Mouse (Mus musculus) lung, embryonic 15.5 days (tissue): ENCODE results near the gene Kcnc1. TPM values are rescaled to one million over a fixed set of nuclear protein-coding genes. Genes with fewer than 3 reads are reported as not detected.
A peak's percentile ranks its signal among the peaks of the same experiment; 100 is the strongest.

Experiments used
- ATAC-seq: fragments of 200-750 bp; cut with Nextera tagmentation; 2 replicates; pipeline ENCODE4 v1.8.0; 2017; ENCODE audit warnings: moderate number of reproducible peaks, borderline replicate concordance; ENCODE audit not compliant: low FRiP score, low TSS enrichment; ENCODE audit errors: extremely low read depth
- H3K27ac ChIP-seq: fragments of 300-500 bp; sonication (generic); 2 replicates; pipeline ENCODE4 v1.5.1; 2015; ENCODE audit warnings: moderate library complexity, mild to moderate bottlenecking, inconsistent platforms
- H3K27me3 ChIP-seq: fragments of 300-500 bp; sonication (generic); 2 replicates; pipeline ENCODE4 v1.6.1; 2015; ENCODE audit warnings: inconsistent platforms
- H3K36me3 ChIP-seq: fragments of 300-500 bp; sonication (generic); 2 replicates; pipeline ENCODE4 v1.6.1; 2015; ENCODE audit warnings: inconsistent platforms
- H3K4me1 ChIP-seq: fragments of 300-500 bp; sonication (generic); 2 replicates; pipeline ENCODE4 v1.6.1; 2015; ENCODE audit warnings: inconsistent platforms
- H3K4me2 ChIP-seq: fragments of 300-500 bp; sonication (generic); 2 replicates; pipeline ENCODE4 v1.6.1; 2015; ENCODE audit warnings: inconsistent platforms, mild to moderate bottlenecking, moderate library complexity
- H3K4me3 ChIP-seq: fragments of 300-500 bp; sonication (generic); 2 replicates; pipeline ENCODE4 v1.5.1; 2015; ENCODE audit warnings: mild to moderate bottlenecking, inconsistent platforms
- H3K9ac ChIP-seq: fragments of 300-500 bp; sonication (generic); 2 replicates; pipeline ENCODE4 v1.6.1; 2015; ENCODE audit warnings: inconsistent platforms
- H3K9me3 ChIP-seq: fragments of 300-500 bp; sonication (generic); 2 replicates; pipeline ENCODE4 v1.6.1; 2016; ENCODE audit warnings: inconsistent platforms
- WGBS: fragments of 180-500 bp; shearing (Covaris S2); methylation state at CpG from one replicate; pipeline ENCODE4 v1.1.7; 2015; 5-methylcytosine and 5-hydroxymethylcytosine counted together
- polyA plus RNA-seq: library from polyadenylated mRNA; unstranded; fragments of >200 nt; fragmentation: Nextera tagmentation; extraction: Ambion mirVana; gene quantifications from 2 replicates; pipeline ENCODE4 v1.2.1, GENCODE M21; 2015

Gene Kcnc1
- polyA plus RNA-seq, result 0.24 and 0.37 TPM in 2 replicates

DNA sequence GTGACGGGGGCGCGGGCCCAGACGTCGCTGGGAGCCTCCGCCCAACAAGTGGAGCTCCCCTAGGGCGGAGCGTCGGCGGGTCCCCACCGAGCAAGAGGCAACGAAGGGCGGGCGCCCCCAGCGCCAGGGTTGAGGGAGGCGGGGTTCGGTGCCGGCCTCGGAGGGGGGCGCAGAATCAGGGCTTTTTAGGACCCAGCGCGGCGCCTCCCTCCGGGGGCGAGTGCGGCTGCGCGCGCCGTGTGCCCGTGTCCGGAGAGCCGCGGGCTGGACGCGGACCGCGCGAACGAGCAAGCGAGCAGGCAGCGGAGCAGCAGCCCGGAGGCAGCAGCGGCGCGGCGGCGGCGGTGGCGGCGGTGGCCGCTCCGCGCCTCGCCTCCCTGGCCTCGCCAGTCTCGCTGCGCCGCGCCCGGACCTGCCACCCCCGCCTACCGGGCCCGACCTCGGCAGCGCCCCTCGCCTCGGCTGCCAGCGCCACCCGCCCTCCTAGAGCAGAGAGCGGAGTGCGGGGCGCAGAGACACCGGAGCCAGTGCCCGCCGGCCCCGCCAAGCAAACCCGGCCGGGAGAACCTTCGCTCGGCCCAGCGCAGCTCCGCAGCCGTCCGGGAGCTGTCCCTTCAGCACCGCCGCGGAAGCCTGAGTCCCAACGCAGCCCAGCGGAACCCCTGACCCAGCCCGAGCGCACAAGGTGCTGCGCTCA is at the start of gene Kcnc1:
Gene Kcnc1 (plus strand): TSS at position 267 of the 697 bp plus-strand sequence.
- WGBS, result under 1% methylated on average over 74 of the region's 93 CpGs
- Histone ChIP-seq H3K4me2 (peak within 1 kb of the TSS; percentile 88), H3K9ac (no peak within 1 kb of the TSS), H3K36me3 (no peaks in the 10 kb centered on the region), H3K4me1 (peaks cover 15% of the 10 kb centered on the region), H3K4me3 (peak within 1 kb of the TSS; percentile 46), H3K27ac (no peak within 1 kb of the TSS), H3K27me3 (peaks cover 78% of the 10 kb centered on the region), H3K9me3 (no peaks in the 10 kb centered on the region)
- peak; percentile 71 for ATAC-seq

GRCm38 (mm10) chr7:46347692-46348091 is 48.6 kb upstream of the Kcnc1 start:
- H3K9me3 ChIP-seq, result no peaks in the 10 kb centered on the region
- 62% methylated on average over 4 of the region's 4 CpGs for WGBS
- ATAC-seq, result no peak; the same call in 1 of the 2 replicates
- peaks cover 35% of the 10 kb centered on the region for H3K27me3 ChIP-seq
- H3K36me3 ChIP-seq, result no peaks in the 10 kb centered on the region
- H3K27ac ChIP-seq, result no peak overlapping the region
- H3K4me2 ChIP-seq, result no peak overlapping the region
- H3K9ac ChIP-seq, result no peak overlapping the region
- no peaks in the 10 kb centered on the region for H3K4me1 ChIP-seq
- no peak overlapping the region for H3K4me3 ChIP-seq

DNA sequence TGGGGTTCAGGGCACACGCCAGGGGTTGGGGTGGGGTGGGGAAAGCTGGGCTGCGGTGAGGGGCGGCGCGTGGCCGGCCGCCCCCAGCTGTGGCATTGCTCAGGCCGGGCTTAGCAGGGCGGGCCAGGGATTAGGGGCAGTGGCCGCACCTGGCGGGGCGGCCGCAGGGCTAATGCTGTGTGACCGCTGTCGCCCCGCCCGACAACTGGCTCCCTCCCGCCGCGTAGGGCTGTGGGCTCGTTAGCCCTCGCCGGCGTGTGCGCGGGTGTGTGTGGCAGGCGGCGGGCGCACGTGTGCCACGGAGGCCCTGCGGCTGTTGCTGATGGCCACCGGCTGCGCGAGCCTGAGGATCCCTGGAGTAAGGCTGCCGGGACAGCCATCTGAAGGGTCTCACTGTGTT is 47.5 kb upstream of the Kcnc1 start:
- Histone ChIP-seq H3K4me3 (no peak overlapping the region), H3K4me2 (no peak overlapping the region), H3K9ac (no peak overlapping the region), H3K27ac (no peak overlapping the region), H3K4me1 (no peaks in the 10 kb centered on the region), H3K36me3 (no peaks in the 10 kb centered on the region), H3K9me3 (no peaks in the 10 kb centered on the region), H3K27me3 (peaks cover 35% of the 10 kb centered on the region)
- ATAC-seq, result no peak; the same call in 1 of the 2 replicates
- WGBS, result 1% methylated on average over 35 of the region's 36 CpGs

- WGBS, result 41% methylated on average over 9 of the region's 9 CpGs
- Histone ChIP-seq H3K9me3 (no peaks in the 10 kb centered on the region), H3K4me3 (no peak overlapping the region), H3K9ac (no peak overlapping the region), H3K27ac (no peak overlapping the region), H3K36me3 (no peaks in the 10 kb centered on the region), H3K4me1 (no peaks in the 10 kb centered on the region), H3K4me2 (no peak overlapping the region), H3K27me3 (peaks cover 35% of the 10 kb centered on the region)
- no peak for ATAC-seq
Measured at GRCm38 (mm10) chr7:46350119-46350702, 46.1 kb upstream of the Kcnc1 start.

- no peaks in the 10 kb centered on the region for H3K9me3 ChIP-seq
- no peaks in the 10 kb centered on the region for H3K4me1 ChIP-seq
- no peak overlapping the region for H3K27ac ChIP-seq
- WGBS, result 56% methylated on average over 2 of the region's 2 CpGs
- H3K4me3 ChIP-seq, result no peak overlapping the region
- H3K36me3 ChIP-seq, result no peaks in the 10 kb centered on the region
- peaks cover 27% of the 10 kb centered on the region for H3K27me3 ChIP-seq
- H3K9ac ChIP-seq, result no peak overlapping the region
- no peak for ATAC-seq
- no peak overlapping the region for H3K4me2 ChIP-seq
Measured at GRCm38 (mm10) chr7:46352748-46353147, 43.5 kb upstream of the Kcnc1 start.

- no peaks in the 10 kb centered on the region for H3K36me3 ChIP-seq
- H3K9me3 ChIP-seq, result no peaks in the 10 kb centered on the region
- no peak overlapping the region for H3K9ac ChIP-seq
- 49% methylated on average over 8 of the region's 8 CpGs for WGBS
- H3K4me2 ChIP-seq, result no peak overlapping the region
- no peak for ATAC-seq
- H3K4me1 ChIP-seq, result no peaks in the 10 kb centered on the region
- no peak overlapping the region for H3K27ac ChIP-seq
- no peak overlapping the region for H3K4me3 ChIP-seq
- peaks cover 22% of the 10 kb centered on the region for H3K27me3 ChIP-seq
Measured at GRCm38 (mm10) chr7:46353216-46353615, 43.1 kb upstream of the Kcnc1 start.

GRCm38 (mm10) chr7:46353875-46354274 is 42.4 kb upstream of the Kcnc1 start:
- Histone ChIP-seq H3K27ac (no peak overlapping the region), H3K4me3 (no peak overlapping the region), H3K4me2 (no peak overlapping the region), H3K4me1 (no peaks in the 10 kb centered on the region), H3K9ac (no peak overlapping the region), H3K27me3 (peaks cover 16% of the 10 kb centered on the region), H3K36me3 (no peaks in the 10 kb centered on the region), H3K9me3 (no peaks in the 10 kb centered on the region)
- ATAC-seq, result no peak
- 18% methylated on average over 4 of the region's 4 CpGs for WGBS

DNA sequence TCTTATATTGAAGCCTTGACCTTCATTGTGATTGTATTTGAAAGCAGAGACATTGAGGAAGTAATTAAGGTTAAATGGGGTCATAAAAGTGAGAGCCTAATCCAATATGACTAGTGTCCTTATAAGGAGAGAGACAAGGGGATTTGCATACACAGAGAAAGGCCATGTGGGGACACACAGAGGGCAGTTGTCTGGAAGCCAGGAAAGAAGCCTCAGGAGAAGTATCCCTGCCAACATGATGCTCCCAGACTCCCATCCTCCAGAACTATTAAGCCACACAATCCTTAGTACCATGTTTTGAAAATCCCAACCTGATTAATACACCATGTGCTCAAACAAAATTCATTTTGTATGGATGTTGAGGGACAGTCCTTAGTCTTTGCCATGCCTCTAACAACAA is 34.5 kb upstream of the Kcnc1 start:
- ATAC-seq, result no peak
- no peaks in the 10 kb centered on the region for H3K27me3 ChIP-seq

GRCm38 (mm10) chr7:46364154-46364553 is 32.1 kb upstream of the Kcnc1 start:
- Histone ChIP-seq H3K4me3 (no peak overlapping the region), H3K9ac (no peak overlapping the region), H3K27me3 (no peaks in the 10 kb centered on the region), H3K36me3 (no peaks in the 10 kb centered on the region), H3K4me1 (no peaks in the 10 kb centered on the region), H3K9me3 (no peaks in the 10 kb centered on the region), H3K27ac (no peak overlapping the region), H3K4me2 (no peak overlapping the region)
- no peak for ATAC-seq
- 30% methylated on average over 4 of the region's 5 CpGs for WGBS

More for the DNA sequence above, 34.5 kb upstream of the Kcnc1 start:
- no peak overlapping the region for H3K27ac ChIP-seq
- H3K4me1 ChIP-seq, result no peaks in the 10 kb centered on the region
- H3K36me3 ChIP-seq, result no peaks in the 10 kb centered on the region
- no peak overlapping the region for H3K4me2 ChIP-seq
- no peak overlapping the region for H3K9ac ChIP-seq
- no peak overlapping the region for H3K4me3 ChIP-seq
- H3K9me3 ChIP-seq, result no peaks in the 10 kb centered on the region

DNA sequence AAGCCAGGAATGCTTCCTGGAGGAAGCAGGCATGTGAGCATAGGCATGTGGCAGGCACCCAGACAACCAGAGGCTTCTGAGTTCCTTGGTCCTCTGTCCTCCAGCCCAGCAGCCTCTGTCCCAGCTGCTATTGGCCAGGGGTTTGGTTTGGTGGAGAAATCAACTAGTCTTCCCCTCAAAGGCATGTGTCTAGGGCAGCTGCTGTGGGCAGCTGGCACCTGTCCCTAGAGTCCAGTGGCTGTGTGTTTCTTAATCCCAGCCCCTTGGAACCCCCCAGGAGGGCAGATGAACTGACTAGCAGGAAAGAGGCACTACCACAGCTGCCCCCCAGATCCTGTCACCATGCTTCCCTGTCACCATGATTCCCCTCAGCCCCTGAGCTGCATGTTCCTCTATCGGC is 30.5 kb upstream of the Kcnc1 start:
- no peak overlapping the region for H3K27ac ChIP-seq
- no peaks in the 10 kb centered on the region for H3K36me3 ChIP-seq
- no peak overlapping the region for H3K4me2 ChIP-seq
- H3K9me3 ChIP-seq, result no peaks in the 10 kb centered on the region
- H3K27me3 ChIP-seq, result no peaks in the 10 kb centered on the region
- ATAC-seq, result no peak
- WGBS, result 70% methylated on average over 1 of the region's 1 CpGs
- H3K4me3 ChIP-seq, result no peak overlapping the region
- H3K9ac ChIP-seq, result no peak overlapping the region
- no peaks in the 10 kb centered on the region for H3K4me1 ChIP-seq

DNA sequence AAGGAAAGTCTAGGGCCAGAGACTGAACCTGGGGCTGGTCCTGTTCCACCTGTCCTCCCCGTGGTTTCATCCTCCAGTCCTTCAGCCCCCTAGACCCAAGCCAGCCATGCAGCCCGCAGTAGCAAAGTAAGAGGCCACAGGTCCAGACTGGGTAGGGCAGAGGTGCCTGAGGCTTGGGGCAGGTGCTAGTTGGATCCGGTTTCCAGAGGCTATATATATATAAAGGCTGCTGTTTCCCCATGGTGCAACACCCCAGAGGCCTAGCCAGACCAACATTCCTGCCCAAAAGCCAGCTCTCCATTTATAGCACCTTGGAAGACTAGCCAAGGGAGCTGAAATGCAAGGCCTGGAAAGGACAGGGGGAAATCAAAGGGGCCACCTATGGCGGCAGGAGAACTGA is 25.2 kb upstream of the Kcnc1 start:
- Histone ChIP-seq H3K4me3 (no peak overlapping the region), H3K27me3 (peaks cover 25% of the 10 kb centered on the region), H3K9ac (no peak overlapping the region), H3K36me3 (no peaks in the 10 kb centered on the region), H3K27ac (no peak overlapping the region), H3K4me1 (no peaks in the 10 kb centered on the region), H3K4me2 (no peak overlapping the region), H3K9me3 (no peaks in the 10 kb centered on the region)
- 69% methylated on average over 4 of the region's 4 CpGs for WGBS
- no peak for ATAC-seq

DNA sequence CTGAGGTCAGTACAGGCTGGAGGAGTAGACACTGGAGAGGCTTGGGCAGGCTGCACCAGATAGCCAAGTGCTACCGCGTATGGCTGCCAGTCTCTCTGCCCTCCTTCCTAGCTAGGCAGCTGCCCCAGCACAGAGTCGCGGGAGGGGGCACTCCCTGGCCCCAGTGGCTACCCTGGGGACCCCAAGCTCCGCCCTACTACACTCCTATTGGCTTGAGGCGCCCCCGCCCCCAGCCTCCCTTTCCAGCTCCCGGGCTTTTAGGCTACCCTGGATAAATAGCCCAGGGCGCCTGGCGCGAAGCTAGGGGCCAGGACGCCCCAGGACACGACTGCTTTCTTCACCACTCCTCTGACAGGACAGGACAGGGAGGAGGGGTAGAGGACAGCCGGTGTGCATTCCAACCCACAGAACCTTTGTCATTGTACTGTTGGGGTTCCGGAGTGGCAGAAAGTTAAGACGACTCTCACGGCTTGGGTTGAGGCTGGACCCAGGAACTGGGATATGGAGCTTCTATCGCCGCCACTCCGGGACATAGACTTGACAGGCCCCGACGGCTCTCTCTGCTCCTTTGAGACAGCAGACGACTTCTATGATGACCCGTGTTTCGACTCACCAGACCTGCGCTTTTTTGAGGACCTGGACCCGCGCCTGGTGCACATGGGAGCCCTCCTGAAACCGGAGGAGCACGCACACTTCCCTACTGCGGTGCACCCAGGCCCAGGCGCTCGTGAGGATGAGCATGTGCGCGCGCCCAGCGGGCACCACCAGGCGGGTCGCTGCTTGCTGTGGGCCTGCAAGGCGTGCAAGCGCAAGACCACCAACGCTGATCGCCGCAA is 19.9 kb upstream of the Kcnc1 start, which contains the start of gene Myod1:
Gene Myod1 (plus strand): TSS at position 303 of the 836 bp plus-strand sequence.
- H3K4me2 ChIP-seq, result no peak within 1 kb of the TSS
- H3K36me3 ChIP-seq, result no peaks in the 10 kb centered on the region
- 5% methylated on average over 44 of the region's 44 CpGs for WGBS
- no peaks in the 10 kb centered on the region for H3K9me3 ChIP-seq
- no peak within 1 kb of the TSS for H3K9ac ChIP-seq
- H3K27me3 ChIP-seq, result peaks cover 73% of the 10 kb centered on the region
- no peak within 1 kb of the TSS for H3K27ac ChIP-seq
- 0 out of 2 replicates have a peak within 1 kb of the TSS, but pooled peaks have one; percentile 1 for H3K4me3 ChIP-seq
- no peak for ATAC-seq
- H3K4me1 ChIP-seq, result peaks cover 5% of the 10 kb centered on the region; the same call in 1 of the 2 replicates
